Mouse (Mus musculus) liver, postnatal 0 days (tissue): ENCODE data around the gene Myo3b.

Source experiments
- CTCF ChIP-seq: sonication (generic); IDR thresholded peaks from 2 replicates; pipeline ENCODE4 v1.5.1; 2016; ENCODE audit warnings: antibody characterized with exemption, low read depth
- EP300 ChIP-seq: IDR thresholded peaks from 2 replicates; pipeline ENCODE4 v1.6.1; 2016; ENCODE audit warnings: antibody characterized with exemption, low read depth, mild to moderate bottlenecking

DNA sequence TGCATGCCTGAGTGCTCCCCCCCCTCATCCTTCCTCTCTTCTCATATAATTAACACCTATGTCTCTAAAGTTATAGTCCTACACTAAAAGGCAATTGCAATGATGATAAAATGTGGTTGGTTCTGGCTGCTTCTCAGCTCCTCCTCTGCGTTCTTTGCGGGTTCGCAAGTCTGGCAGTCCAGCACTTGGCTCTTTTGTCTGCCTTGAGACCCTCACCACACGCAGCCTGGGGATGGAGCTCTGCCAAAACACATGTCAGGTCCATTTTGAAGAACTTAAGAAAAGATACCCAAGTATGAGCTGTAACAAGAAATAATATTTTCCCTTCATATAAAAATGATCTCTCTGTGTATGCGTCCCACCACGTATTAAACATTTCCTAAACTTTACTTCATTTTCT, 297.6 kb downstream of the Myo3b start:
- TF ChIP-seq CTCF, result no peak
- no peak for TF ChIP-seq EP300
